Mouse (Mus musculus): Measurements from ENCODE around the gene Triobp.
A peak's percentile ranks its signal among the peaks of the same experiment; 100 is the strongest.

The Triobp gene

GRCm38 (mm10) chr15:78947657-78948056 lies at the start of gene Triobp:
Gene Triobp, plus strand, starts transcription at chr15:78947724.
- DNase-seq (ENCODE audit: low spot score) = peak; percentile 91

GRCm38 (mm10) chr15:78898507-78899001 lies 49.0 kb upstream of the Triobp start:
- no peak for DNase-seq (ENCODE audit: low spot score)

- DNase-seq (ENCODE audit: low spot score) = no peak
Measured at GRCm38 (mm10) chr15:78899409-78899739, 48.1 kb upstream of the Triobp start, which contains the start of gene Gm49510. Gene Gm49510, plus strand, starts transcription at chr15:78899667.

- peak; percentile 64 for DNase-seq (ENCODE audit: low spot score)
Measured at GRCm38 (mm10) chr15:78899740-78900584, 47.6 kb upstream of the Triobp start, which contains the start of gene Sh3bp1. Gene Sh3bp1, plus strand, starts transcription at chr15:78899768.

- no peak for DNase-seq (ENCODE audit: low spot score)
Measured at GRCm38 (mm10) chr15:78900585-78901421, 46.7 kb upstream of the Triobp start.

- DNase-seq (ENCODE audit: low spot score) = no peak
Measured at GRCm38 (mm10) chr15:78901422-78901789, 46.1 kb upstream of the Triobp start.

GRCm38 (mm10) chr15:78903243-78903642 lies 44.3 kb upstream of the Triobp start:
- DNase-seq (ENCODE audit: low spot score) = peak; percentile 86

- no peak for DNase-seq (ENCODE audit: low spot score)
Measured at GRCm38 (mm10) chr15:78908399-78908798, 39.1 kb upstream of the Triobp start.

GRCm38 (mm10) chr15:78908982-78909381 lies 38.5 kb upstream of the Triobp start:
- DNase-seq (ENCODE audit: low spot score) = no peak

GRCm38 (mm10) chr15:78912040-78912439 lies 35.5 kb upstream of the Triobp start:
- DNase-seq (ENCODE audit: low spot score) = no peak

GRCm38 (mm10) chr15:78913632-78914090 lies 33.9 kb upstream of the Triobp start, which contains the start of gene Pdxp:
Gene Pdxp, plus strand, starts transcription at chr15:78913919.
- DNase-seq (ENCODE audit: low spot score) = peak; percentile 95

GRCm38 (mm10) chr15:78914091-78914822 lies 33.3 kb upstream of the Triobp start:
- no peak for DNase-seq (ENCODE audit: low spot score)

- DNase-seq (ENCODE audit: low spot score) = no peak
Measured at GRCm38 (mm10) chr15:78914823-78915659, 32.5 kb upstream of the Triobp start.

- peak; percentile 83 for DNase-seq (ENCODE audit: low spot score)
Measured at GRCm38 (mm10) chr15:78915660-78916017, 31.9 kb upstream of the Triobp start.

- DNase-seq (ENCODE audit: low spot score) = no peak
Measured at GRCm38 (mm10) chr15:78916052-78916826, 31.3 kb upstream of the Triobp start.

- no peak for DNase-seq (ENCODE audit: low spot score)
Measured at GRCm38 (mm10) chr15:78918126-78918525, 29.4 kb upstream of the Triobp start.

GRCm38 (mm10) chr15:78919914-78920313 lies 27.6 kb upstream of the Triobp start:
- DNase-seq (ENCODE audit: low spot score) = no peak

GRCm38 (mm10) chr15:78922700-78923099 lies 24.8 kb upstream of the Triobp start:
- DNase-seq (ENCODE audit: low spot score) = no peak

- no peak for DNase-seq (ENCODE audit: low spot score)
Measured at GRCm38 (mm10) chr15:78923585-78923984, 23.9 kb upstream of the Triobp start.

- DNase-seq (ENCODE audit: low spot score) = no peak
Measured at GRCm38 (mm10) chr15:78925129-78925528, 22.4 kb upstream of the Triobp start.
